Mouse (Mus musculus) embryonic facial prominence, embryonic 14.5 days (tissue): ENCODE data around the gene Olfr784. TPM values are rescaled to one million over a fixed set of nuclear protein-coding genes. Genes with fewer than 3 reads are reported as not detected.
"Not testable (repeated sequence)": the region's sequence is repeated elsewhere in the genome, so short reads cannot be mapped to it uniquely, and the experiment has no call there.

Source experiments
- ATAC-seq: fragments of 200-750 bp; cut with Nextera tagmentation; 2 replicates; pipeline ENCODE4 v1.8.0; 2017; ENCODE audit warnings: low read depth, moderate number of reproducible peaks, moderate TSS enrichment
- DNase-seq: peaks from one replicate; pipeline ENCODE4 v3.0.0-alpha.2; 2015; ENCODE audit warnings: low spot score
- H3K27ac ChIP-seq: fragments of 300-500 bp; sonication (generic); replicated peaks from 2 replicates; pipeline ENCODE4 v1.5.1; 2014; ENCODE audit warnings: low read depth, mild to moderate bottlenecking, low read length, moderate library complexity
- H3K27me3 ChIP-seq: fragments of 300-500 bp; sonication (generic); replicated peaks from 2 replicates; pipeline ENCODE4 v1.6.1; 2014; ENCODE audit warnings: low read length; ENCODE audit not compliant: control insufficient read depth, insufficient read depth
- H3K36me3 ChIP-seq: fragments of 300-500 bp; sonication (generic); 2 replicates; pipeline ENCODE4 v1.6.1; 2014; ENCODE audit warnings: low read length, mixed read lengths; ENCODE audit not compliant: control insufficient read depth, insufficient read depth
- H3K4me1 ChIP-seq: fragments of 300-500 bp; sonication (generic); 2 replicates; pipeline ENCODE4 v1.6.1; 2014; ENCODE audit warnings: antibody characterized with exemption, low read length; ENCODE audit not compliant: control insufficient read depth, insufficient read depth
- H3K4me2 ChIP-seq: fragments of 300-500 bp; sonication (generic); 2 replicates; pipeline ENCODE4 v1.6.1; 2014; ENCODE audit warnings: low read depth, mild to moderate bottlenecking, low read length, moderate library complexity, mixed read lengths
- H3K4me3 ChIP-seq: fragments of 300-500 bp; sonication (generic); 2 replicates; pipeline ENCODE4 v1.5.1; 2014; ENCODE audit warnings: low read depth, mild to moderate bottlenecking, low read length
- H3K9ac ChIP-seq: fragments of 300-500 bp; sonication (generic); 2 replicates; pipeline ENCODE4 v1.6.1; 2014; ENCODE audit warnings: low read depth, mild to moderate bottlenecking, low read length, moderate library complexity, mixed read lengths
- H3K9me3 ChIP-seq: fragments of 300-500 bp; sonication (generic); 2 replicates; pipeline ENCODE4 v1.6.1; 2016; ENCODE audit warnings: low read length; ENCODE audit not compliant: control insufficient read depth
- WGBS: fragments of 180-500 bp; shearing (Covaris S2); extraction: QIAGEN DNeasy Blood & Tissue Kit; methylation state at CpG from one replicate; pipeline ENCODE4 v1.1.7; 2014; 5-methylcytosine and 5-hydroxymethylcytosine counted together
- polyA plus RNA-seq: library from polyadenylated mRNA; unstranded; fragments of >200 nt; fragmentation: Nextera tagmentation; extraction: Ambion mirVana; gene quantifications from 2 replicates; pipeline ENCODE4 v1.2.1, GENCODE M21; 2014

Gene Olfr784
- 0.14 TPM in 1 of 2 replicates, not detected in the other for polyA plus RNA-seq

GRCm38 (mm10) chr10:129383783-129384182 is at the start of gene Olfr784:
Olfr784 (plus strand) TSS chr10:129384083.
- no peaks in the 10 kb centered on the region for H3K36me3 ChIP-seq
- no peak within 1 kb of the TSS for H3K4me3 ChIP-seq
- ATAC-seq (no peak), DNase-seq (no peak)
- no peaks in the 10 kb centered on the region for H3K4me1 ChIP-seq
- H3K9ac ChIP-seq: no peak within 1 kb of the TSS
- H3K4me2 ChIP-seq: no peak within 1 kb of the TSS
- H3K9me3 ChIP-seq: no peaks in the 10 kb centered on the region
- no peaks in the 10 kb centered on the region for H3K27me3 ChIP-seq
- no peak within 1 kb of the TSS for H3K27ac ChIP-seq

DNA sequence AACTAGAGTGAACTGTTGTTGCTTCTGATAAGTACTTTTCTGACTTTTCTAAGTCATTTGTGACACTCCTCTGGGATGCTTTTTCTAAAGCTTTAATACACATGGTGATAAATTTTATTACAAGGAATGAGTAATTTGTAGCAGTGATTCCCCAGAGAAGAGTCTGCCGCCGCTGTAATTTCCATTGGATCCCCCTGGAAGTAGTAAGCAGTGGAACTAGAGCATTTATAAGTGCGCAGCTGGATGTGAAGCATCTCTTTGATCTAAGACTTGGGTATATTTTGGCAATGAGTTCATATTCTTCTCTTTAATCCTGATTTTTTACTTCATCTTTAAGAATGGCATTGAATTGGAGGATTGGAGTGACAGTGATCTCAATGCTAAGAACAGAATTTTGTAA is 35.3 kb upstream of the Olfr784 start, which contains the start of gene Olfr782:
Gene Olfr782, plus strand, starts transcription at position 301 of the 400 bp plus-strand sequence.
- no peak within 1 kb of the TSS for H3K9ac ChIP-seq
- WGBS: 87% methylated on average over 3 of the region's 3 CpGs
- no peaks in the 10 kb centered on the region for H3K36me3 ChIP-seq
- ATAC-seq (no peak), DNase-seq (no peak)
- no peaks in the 10 kb centered on the region for H3K4me1 ChIP-seq
- H3K9me3 ChIP-seq: no peaks in the 10 kb centered on the region
- H3K27me3 ChIP-seq: no peaks in the 10 kb centered on the region
- no peak within 1 kb of the TSS for H3K4me2 ChIP-seq
- no peak within 1 kb of the TSS for H3K27ac ChIP-seq
- no peak within 1 kb of the TSS for H3K4me3 ChIP-seq

DNA sequence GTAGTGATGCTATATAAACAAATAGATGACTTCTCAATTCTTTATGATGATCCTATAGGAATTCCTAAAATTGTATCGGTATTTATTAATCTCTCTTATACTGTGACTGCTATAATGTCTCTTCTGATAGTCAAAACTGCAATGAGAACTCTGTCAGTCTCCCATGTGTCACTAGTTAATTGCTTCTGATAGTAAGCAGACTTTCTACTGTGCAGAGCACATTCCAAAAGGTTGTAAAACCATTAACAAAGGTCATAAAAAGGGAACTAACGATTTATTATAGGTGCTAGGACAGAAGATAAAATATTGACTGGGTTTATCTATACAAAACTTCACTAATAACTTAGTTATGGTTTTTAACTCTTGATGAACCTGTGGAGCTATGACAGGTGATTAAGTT is 31.4 kb upstream of the Olfr784 start:
- ATAC-seq, H3K4me3 ChIP-seq, H3K9me3 ChIP-seq, H3K27me3 ChIP-seq, H3K27ac ChIP-seq, H3K4me2 ChIP-seq, H3K9ac ChIP-seq, H3K4me1 ChIP-seq, H3K36me3 ChIP-seq, DNase-seq: not testable (repeated sequence)
- WGBS: 61% methylated on average over 2 of the region's 2 CpGs

- H3K4me3 ChIP-seq, H3K9ac ChIP-seq, H3K4me2 ChIP-seq, ATAC-seq, H3K27me3 ChIP-seq, H3K27ac ChIP-seq, DNase-seq, H3K4me1 ChIP-seq, H3K36me3 ChIP-seq, H3K9me3 ChIP-seq: not testable (repeated sequence)
- WGBS: 87% methylated on average over 4 of the region's 4 CpGs
Observed at GRCm38 (mm10) chr10:129356496-129356895, 27.4 kb upstream of the Olfr784 start.

GRCm38 (mm10) chr10:129357307-129357706 is 26.6 kb upstream of the Olfr784 start:
- Histone ChIP-seq H3K36me3 (no peaks in the 10 kb centered on the region), H3K27ac (no peak overlapping the region), H3K9ac (no peak overlapping the region), H3K4me1 (no peaks in the 10 kb centered on the region), H3K27me3 (no peaks in the 10 kb centered on the region), H3K9me3 (0 out of 2 replicates have a peak, but pooled peaks cover 4% of the 10 kb centered on the region), H3K4me2 (no peak overlapping the region), H3K4me3 (no peak overlapping the region)
- DNase-seq (peak; percentile 17), ATAC-seq (no peak; the same call in 1 of the 2 replicates)
- 67% methylated on average over 5 of the region's 5 CpGs for WGBS

- WGBS: 93% methylated on average over 5 of the region's 5 CpGs
- not testable (repeated sequence) for H3K9ac ChIP-seq, ATAC-seq
Observed at GRCm38 (mm10) chr10:129374051-129374450, 9.8 kb upstream of the Olfr784 start.

DNA sequence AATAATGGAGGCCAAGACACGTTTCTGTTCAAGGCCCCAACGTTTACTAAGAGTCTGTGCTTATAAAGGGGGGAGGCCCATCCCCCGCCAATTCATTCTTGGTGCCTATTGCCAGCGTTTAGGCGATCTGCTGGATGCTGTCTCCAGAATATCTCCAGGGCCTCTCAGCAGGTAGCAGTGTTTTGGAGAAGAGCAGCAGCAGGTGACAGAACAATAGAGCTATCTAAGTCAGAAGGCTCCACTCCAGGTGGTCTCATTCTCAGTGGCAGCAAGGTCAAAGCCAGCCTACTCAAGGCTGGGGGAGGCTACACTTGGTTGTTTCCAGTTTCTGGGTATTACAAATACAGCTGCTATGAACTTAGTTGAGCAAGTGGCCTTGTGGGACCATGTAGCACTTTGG is 17.0 kb downstream of the Olfr784 start:
- H3K4me3 ChIP-seq: no peak overlapping the region
- H3K27ac ChIP-seq: no peak overlapping the region
- no peaks in the 10 kb centered on the region for H3K4me1 ChIP-seq
- no peaks in the 10 kb centered on the region for H3K27me3 ChIP-seq
- H3K9me3 ChIP-seq: 0 out of 2 replicates have a peak, but pooled peaks cover 3% of the 10 kb centered on the region
- 42% methylated on average over 5 of the region's 5 CpGs for WGBS
- H3K36me3 ChIP-seq: no peaks in the 10 kb centered on the region
- ATAC-seq (no peak), DNase-seq (no peak)
- no peak overlapping the region for H3K9ac ChIP-seq
- H3K4me2 ChIP-seq: no peak overlapping the region

More at GRCm38 (mm10) chr10:129374051-129374450, 9.8 kb upstream of the Olfr784 start:
- H3K27me3 ChIP-seq, H3K4me3 ChIP-seq, H3K4me2 ChIP-seq, H3K4me1 ChIP-seq, H3K27ac ChIP-seq, H3K36me3 ChIP-seq, DNase-seq, H3K9me3 ChIP-seq: not testable (repeated sequence)

DNA sequence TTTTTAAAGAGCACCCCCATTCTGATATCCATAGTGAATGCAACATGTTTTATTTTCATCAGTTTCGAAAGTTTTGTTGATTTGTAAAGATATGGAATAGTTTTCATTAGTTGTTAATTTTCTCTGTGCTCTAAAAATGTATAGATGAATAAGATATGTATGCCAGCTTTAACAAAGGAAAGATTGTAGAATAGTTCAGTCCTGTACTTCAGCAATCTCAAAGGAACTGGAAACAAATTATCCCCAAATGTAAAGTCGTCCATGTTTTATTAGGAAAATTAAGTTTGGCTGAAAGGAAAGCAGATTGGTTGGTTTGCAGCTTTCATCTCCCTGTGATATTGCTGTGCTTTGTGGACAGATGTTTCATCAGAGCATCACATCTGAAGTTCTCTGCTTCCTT is 21.2 kb downstream of the Olfr784 start, which contains the start of gene Olfr785:
Gene Olfr785, plus strand, starts transcription at position 301 of the 400 bp plus-strand sequence.
- Histone ChIP-seq H3K36me3 (no peaks in the 10 kb centered on the region), H3K9ac (no peak within 1 kb of the TSS), H3K4me2 (no peak within 1 kb of the TSS), H3K27ac (no peak within 1 kb of the TSS), H3K27me3 (no peaks in the 10 kb centered on the region), H3K9me3 (no peaks in the 10 kb centered on the region), H3K4me3 (no peak within 1 kb of the TSS), H3K4me1 (no peaks in the 10 kb centered on the region)
- 61% methylated on average over 2 of the region's 2 CpGs for WGBS
- no peak for ATAC-seq
- no peak for DNase-seq

DNA sequence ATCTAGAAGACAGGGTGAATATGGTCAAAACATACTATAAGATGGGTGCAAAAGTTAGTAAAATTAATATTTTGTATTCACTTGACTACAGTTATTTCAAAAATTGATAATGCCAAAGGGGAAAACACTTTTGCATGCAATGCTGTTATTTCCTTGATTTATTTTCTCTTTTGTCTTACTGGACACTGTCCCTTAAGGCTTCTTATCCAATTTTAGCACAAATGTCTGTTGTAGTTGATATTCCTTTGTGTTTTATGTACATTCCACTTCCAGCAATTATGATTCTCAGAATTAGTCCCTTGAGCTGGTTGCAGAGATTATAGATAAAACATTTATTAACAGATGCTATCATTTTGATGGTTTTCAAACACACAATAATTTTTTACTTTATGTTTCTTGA is 43.1 kb downstream of the Olfr784 start, which contains the start of gene Olfr786:
Gene Olfr786, plus strand, starts transcription at position 301 of the 400 bp plus-strand sequence.
- no peak within 1 kb of the TSS for H3K27ac ChIP-seq
- no peak within 1 kb of the TSS for H3K4me2 ChIP-seq
- DNase-seq (no peak), ATAC-seq (no peak)
- H3K9me3 ChIP-seq: no peaks in the 10 kb centered on the region
- no peaks in the 10 kb centered on the region for H3K36me3 ChIP-seq
- H3K4me3 ChIP-seq: no peak within 1 kb of the TSS
- no peak within 1 kb of the TSS for H3K9ac ChIP-seq
- H3K4me1 ChIP-seq: no peaks in the 10 kb centered on the region
- no peaks in the 10 kb centered on the region for H3K27me3 ChIP-seq
